Mouse (Mus musculus) lung, adult 10 weeks (tissue): ENCODE data around the gene Gm16405. TPM values are rescaled to one million over a fixed set of nuclear protein-coding genes. Genes with fewer than 3 reads are reported as not detected.

Experiments used
- polyA plus RNA-seq: library from polyadenylated mRNA; stranded (reverse); fragments of 350-450 nt; fragmentation: Illumina TruSeq; extraction: RNeasy Lipid Tissue Mini Kit (QIAGEN cat#74804); gene quantifications from one replicate; pipeline ENCODE4 v1.2.3, GENCODE M21; 2014; ENCODE audit warnings: low read depth, low replicate concordance; ENCODE audit not compliant: insufficient read depth

Gm16405 gene
- polyA plus RNA-seq = not detected

GRCm38 (mm10) chrX:54530908-54531307 lies at the start of gene Gm16405:
Gene Gm16405 (plus strand): TSS chrX:54531208.

Other genes starting within 250 kb of the Gm16405 start
- not detected for gene Gm16430, start 91.0 kb downstream of the Gm16405 start, polyA plus RNA-seq